Mouse (Mus musculus): ENCODE measurements around the gene Flt3.

DNA sequence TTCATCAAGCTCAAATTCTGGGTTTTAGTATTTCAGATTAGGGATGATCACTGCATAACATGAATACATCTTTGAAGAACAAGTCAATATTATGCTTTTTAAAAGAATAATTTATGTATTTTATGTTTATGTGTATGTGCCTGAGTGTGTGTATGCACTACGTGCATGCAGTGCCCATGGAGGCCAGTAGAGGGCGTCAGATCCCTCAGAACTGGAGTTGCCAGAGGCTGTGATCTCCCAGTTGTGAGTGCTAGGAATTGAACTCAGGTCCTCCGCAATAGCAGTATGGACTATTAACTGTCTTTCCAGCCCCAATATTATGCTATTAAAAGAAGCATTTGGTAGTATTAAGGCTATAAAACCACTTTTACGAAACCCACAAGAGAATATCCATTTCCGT is 72.7 kb downstream of the Flt3 start:
- peak; percentile 26 for TF ChIP-seq CTCF (IDR thresholded peaks at IDR 0.05)
- no peak for TF ChIP-seq EP300 (IDR thresholded peaks at IDR 0.05; ENCODE audit: insufficient read depth, low read depth, low read length)

All from heart, adult 2 months (tissue).